Mouse (Mus musculus): ENCODE measurements at regions not wholly inside any gene's neighbourhood (a gene's known extent, or its start where the extent isn't known, plus 50 kb on each side); places are given as distances from the start of the nearest gene placed in this dataset.

DNA sequence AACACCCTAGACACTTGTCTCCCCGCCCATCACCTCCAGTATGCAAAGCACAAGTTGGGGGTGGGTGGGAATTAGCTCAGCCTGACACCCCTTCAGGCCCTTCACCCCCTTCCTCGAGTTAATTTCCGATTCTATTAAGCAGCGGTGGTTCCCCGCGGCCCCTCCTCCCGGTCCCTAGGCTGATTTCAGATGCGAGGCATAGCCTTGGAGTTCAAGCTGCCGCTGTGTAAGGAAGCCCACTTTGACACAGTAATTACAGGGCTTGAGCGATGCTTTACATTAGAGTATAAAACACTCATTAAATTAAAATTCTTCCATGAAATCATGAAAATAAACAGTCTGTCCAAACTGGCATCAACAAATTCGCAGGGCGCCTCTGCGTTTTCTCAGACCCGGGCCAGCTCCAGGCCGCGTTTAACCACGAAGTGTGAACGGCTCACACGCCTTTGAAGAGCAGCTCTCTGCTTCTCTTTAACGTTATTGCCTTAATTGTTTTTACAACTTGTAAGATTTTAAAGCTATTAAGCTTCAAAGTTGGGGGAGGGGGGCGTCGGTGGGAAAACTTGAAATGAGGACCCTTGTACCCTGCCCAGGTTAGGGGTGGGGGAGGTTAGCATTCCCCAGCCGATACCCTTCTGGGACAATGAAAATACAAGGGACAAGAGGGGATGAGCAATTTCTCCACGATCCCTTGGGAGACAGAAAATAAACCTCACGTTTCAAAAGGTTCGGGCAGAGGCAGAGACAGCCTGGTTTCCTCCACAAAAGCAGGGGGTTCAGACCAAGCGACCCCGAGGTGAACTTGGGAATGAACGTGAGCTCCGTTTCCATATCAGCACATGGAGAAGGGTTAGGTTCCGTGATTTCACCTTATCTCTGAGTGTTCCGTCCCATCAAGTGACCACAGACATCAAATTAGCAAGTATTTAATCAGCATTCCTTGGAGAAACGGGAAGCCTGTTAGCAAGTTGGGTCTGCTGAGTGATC lies 114.4 kb downstream of the Dicer1 start:
- Histone ChIP-seq H3K9me3 (ENCODE audit: control insufficient read depth, low read length) (no peaks in the 10 kb centered on the region), H3K36me3 (ENCODE audit: control insufficient read depth, insufficient read depth, low read length) (no peaks in the 10 kb centered on the region), H3K4me1 (ENCODE audit: control insufficient read depth, insufficient read depth, low read length) (peaks cover 10% of the 10 kb centered on the region; the same call in 1 of the 2 replicates), H3K27ac (ENCODE audit: low read depth, low read length) (no peak overlapping the region), H3K9ac (ENCODE audit: low read length) (no peak overlapping the region), H3K27me3 (ENCODE audit: control insufficient read depth, insufficient read depth, low read length) (peaks cover 12% of the 10 kb centered on the region), H3K4me3 (ENCODE audit: low read depth, low read length) (no peak overlapping the region), H3K4me2 (peak overlapping the region; percentile 21; the same call in 1 of the 2 replicates)
- whole genome bisulfite sequencing = 18% methylated on average over 33 of the region's 33 CpGs
- ATAC-seq (ENCODE audit: low FRiP score) (peak; percentile 73), DNase-seq (ENCODE audit: low spot score, missing footprints) (peak; percentile 94)

DNA sequence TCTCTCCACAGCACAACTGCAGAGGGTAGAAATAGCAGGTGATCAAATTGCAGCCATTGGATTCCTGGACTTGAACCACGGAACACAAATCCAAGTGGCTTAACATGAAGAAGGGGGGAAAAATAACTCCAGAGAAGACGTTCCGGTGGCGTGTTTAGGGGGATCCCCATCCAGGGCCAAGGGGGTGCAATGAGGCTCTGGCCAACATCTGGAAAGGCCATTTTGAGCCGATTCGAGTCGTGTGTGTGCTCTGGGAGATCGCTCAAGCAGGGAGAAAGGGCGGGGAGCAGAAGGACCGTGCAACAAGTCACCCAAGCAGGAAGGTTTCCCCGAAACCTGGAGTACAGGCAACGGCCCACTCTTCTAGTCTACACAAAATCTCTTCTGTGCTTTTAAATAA lies 115.3 kb downstream of the Dicer1 start:
- Histone ChIP-seq H3K4me2 (no peak overlapping the region), H3K4me1 (ENCODE audit: control insufficient read depth, insufficient read depth, low read length) (peaks cover 10% of the 10 kb centered on the region; the same call in 1 of the 2 replicates), H3K27me3 (ENCODE audit: control insufficient read depth, insufficient read depth, low read length) (peaks cover 12% of the 10 kb centered on the region), H3K9me3 (ENCODE audit: control insufficient read depth, low read length) (no peaks in the 10 kb centered on the region), H3K27ac (ENCODE audit: low read depth, low read length) (no peak overlapping the region), H3K36me3 (ENCODE audit: control insufficient read depth, insufficient read depth, low read length) (no peaks in the 10 kb centered on the region), H3K4me3 (ENCODE audit: low read depth, low read length) (no peak overlapping the region), H3K9ac (ENCODE audit: low read length) (no peak overlapping the region)
- ATAC-seq (ENCODE audit: low FRiP score) (no peak), DNase-seq (ENCODE audit: low spot score, missing footprints) (peak; percentile 86)
- 51% methylated on average over 12 of the region's 12 CpGs for WGBS

DNA sequence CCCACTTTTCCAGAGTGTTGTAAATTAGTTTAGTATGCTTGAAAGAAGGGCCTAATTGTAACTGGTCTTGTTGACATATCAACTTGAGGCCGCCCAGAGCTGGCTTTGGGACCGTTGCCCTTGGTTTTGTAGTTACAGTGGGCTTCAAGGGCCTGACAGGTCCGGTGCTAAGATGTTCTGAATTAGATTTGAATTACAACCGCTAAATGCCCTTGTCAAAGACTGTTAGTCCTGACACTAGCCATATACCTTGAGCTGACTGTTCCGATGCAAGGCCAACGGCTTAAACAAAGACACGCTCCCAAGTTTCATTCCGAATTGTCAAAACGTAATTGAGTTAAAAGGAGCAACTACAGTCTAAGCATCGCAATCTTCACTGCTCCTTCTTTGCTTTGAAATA lies 116.9 kb downstream of the Dicer1 start:
- Histone ChIP-seq H3K36me3 (ENCODE audit: control insufficient read depth, insufficient read depth, low read length) (no peaks in the 10 kb centered on the region), H3K9ac (ENCODE audit: low read length) (no peak overlapping the region), H3K4me1 (ENCODE audit: control insufficient read depth, insufficient read depth, low read length) (peaks cover 10% of the 10 kb centered on the region; the same call in 1 of the 2 replicates), H3K9me3 (ENCODE audit: control insufficient read depth, low read length) (no peaks in the 10 kb centered on the region), H3K27me3 (ENCODE audit: control insufficient read depth, insufficient read depth, low read length) (peaks cover 12% of the 10 kb centered on the region), H3K4me3 (ENCODE audit: low read depth, low read length) (no peak overlapping the region), H3K4me2 (no peak overlapping the region), H3K27ac (ENCODE audit: low read depth, low read length) (no peak overlapping the region)
- no peak for ATAC-seq (ENCODE audit: low FRiP score)
- DNase-seq (ENCODE audit: low spot score, missing footprints) = no peak
- WGBS = 79% methylated on average over 10 of the region's 10 CpGs

DNA sequence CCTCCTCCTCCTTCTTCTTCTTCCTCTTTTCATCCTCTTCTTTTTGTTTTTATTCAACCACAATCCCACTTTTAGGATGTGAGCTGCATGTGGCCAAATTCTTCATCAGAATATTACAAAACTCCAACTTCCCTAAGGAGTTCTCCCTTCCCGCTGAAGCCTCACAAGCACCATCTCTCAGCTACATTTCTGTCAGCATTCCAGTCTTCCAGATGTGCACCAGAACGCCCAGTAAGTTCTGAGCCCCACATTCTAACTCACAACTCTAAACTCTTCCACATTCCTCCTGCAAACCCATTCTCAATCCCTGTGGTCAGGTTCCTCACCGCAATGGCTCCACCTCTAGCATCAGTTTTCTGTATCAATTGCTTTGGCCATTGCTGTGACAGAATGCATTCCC lies 121.2 kb downstream of the Dicer1 start:
- Histone ChIP-seq H3K9me3 (ENCODE audit: control insufficient read depth, low read length) (no peaks in the 10 kb centered on the region), H3K27ac (ENCODE audit: low read depth, low read length) (no peak overlapping the region), H3K9ac (ENCODE audit: low read length) (no peak overlapping the region), H3K27me3 (ENCODE audit: control insufficient read depth, insufficient read depth, low read length) (no peaks in the 10 kb centered on the region), H3K4me1 (ENCODE audit: control insufficient read depth, insufficient read depth, low read length) (no peaks in the 10 kb centered on the region), H3K4me3 (ENCODE audit: low read depth, low read length) (no peak overlapping the region), H3K36me3 (ENCODE audit: control insufficient read depth, insufficient read depth, low read length) (no peaks in the 10 kb centered on the region), H3K4me2 (no peak overlapping the region)
- WGBS = 94% methylated on average over 3 of the region's 3 CpGs
- ATAC-seq (ENCODE audit: low FRiP score) = no peak
- DNase-seq (ENCODE audit: low spot score, missing footprints) = no peak

DNA sequence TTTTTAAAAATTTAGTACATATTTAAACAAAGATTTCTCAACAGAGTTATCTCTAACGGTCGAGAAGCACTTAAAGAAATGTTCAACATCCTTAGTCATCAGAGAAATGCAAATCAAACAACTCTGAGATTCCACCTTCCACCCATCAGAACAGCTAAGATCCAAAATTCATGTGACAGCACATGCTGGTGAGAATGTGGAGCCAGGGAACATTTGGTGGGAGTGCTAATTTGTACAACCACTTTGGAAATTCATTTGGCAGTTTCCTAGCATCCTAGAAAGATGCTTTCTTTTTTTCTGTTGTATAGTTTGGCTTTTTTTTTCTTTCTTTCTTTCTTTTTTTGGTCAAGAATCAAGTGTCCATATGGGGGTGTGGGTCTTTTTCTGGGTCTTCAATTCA lies 122.3 kb downstream of the Dicer1 start:
- no peaks in the 10 kb centered on the region for H3K9me3 ChIP-seq (ENCODE audit: control insufficient read depth, low read length)
- H3K27ac ChIP-seq (ENCODE audit: low read depth, low read length) = no peak overlapping the region
- ATAC-seq (ENCODE audit: low FRiP score) (no peak), DNase-seq (ENCODE audit: low spot score, missing footprints) (no peak)
- no peak overlapping the region for H3K4me2 ChIP-seq
- no peaks in the 10 kb centered on the region for H3K4me1 ChIP-seq (ENCODE audit: control insufficient read depth, insufficient read depth, low read length)
- no peaks in the 10 kb centered on the region for H3K36me3 ChIP-seq (ENCODE audit: control insufficient read depth, insufficient read depth, low read length)
- no peak overlapping the region for H3K9ac ChIP-seq (ENCODE audit: low read length)
- H3K27me3 ChIP-seq (ENCODE audit: control insufficient read depth, insufficient read depth, low read length) = no peaks in the 10 kb centered on the region
- 84% methylated on average over 2 of the region's 2 CpGs for WGBS
- no peak overlapping the region for H3K4me3 ChIP-seq (ENCODE audit: low read depth, low read length)

DNA sequence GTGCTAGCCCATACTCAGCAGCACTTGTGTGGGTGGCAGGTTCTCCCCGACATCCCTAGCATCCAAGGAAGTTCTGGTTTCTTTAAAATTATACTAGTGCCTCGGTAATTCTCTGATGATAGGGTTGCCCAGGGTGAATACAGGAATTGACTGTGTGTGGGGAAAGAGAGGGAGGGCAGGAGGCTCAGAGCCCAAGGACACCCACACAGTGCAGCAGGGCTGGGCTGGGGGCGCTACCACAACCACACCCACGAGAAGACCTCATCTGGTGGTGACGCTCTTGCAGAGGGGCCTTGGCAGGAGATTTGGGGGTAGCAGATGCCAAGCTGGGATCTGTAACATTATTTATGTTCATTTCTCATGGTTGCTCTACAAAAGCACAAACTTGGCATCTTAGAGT lies 125.7 kb downstream of the Dicer1 start:
- H3K9me3 ChIP-seq (ENCODE audit: control insufficient read depth, low read length) = no peaks in the 10 kb centered on the region
- no peak overlapping the region for H3K27ac ChIP-seq (ENCODE audit: low read depth, low read length)
- ATAC-seq (ENCODE audit: low FRiP score) = no peak
- no peaks in the 10 kb centered on the region for H3K36me3 ChIP-seq (ENCODE audit: control insufficient read depth, insufficient read depth, low read length)
- H3K9ac ChIP-seq (ENCODE audit: low read length) = no peak overlapping the region
- no peak for DNase-seq (ENCODE audit: low spot score, missing footprints)
- no peak overlapping the region for H3K4me3 ChIP-seq (ENCODE audit: low read depth, low read length)
- no peaks in the 10 kb centered on the region for H3K27me3 ChIP-seq (ENCODE audit: control insufficient read depth, insufficient read depth, low read length)
- H3K4me2 ChIP-seq = no peak overlapping the region
- 91% methylated on average over 5 of the region's 5 CpGs for WGBS
- H3K4me1 ChIP-seq (ENCODE audit: control insufficient read depth, insufficient read depth, low read length) = no peaks in the 10 kb centered on the region

DNA sequence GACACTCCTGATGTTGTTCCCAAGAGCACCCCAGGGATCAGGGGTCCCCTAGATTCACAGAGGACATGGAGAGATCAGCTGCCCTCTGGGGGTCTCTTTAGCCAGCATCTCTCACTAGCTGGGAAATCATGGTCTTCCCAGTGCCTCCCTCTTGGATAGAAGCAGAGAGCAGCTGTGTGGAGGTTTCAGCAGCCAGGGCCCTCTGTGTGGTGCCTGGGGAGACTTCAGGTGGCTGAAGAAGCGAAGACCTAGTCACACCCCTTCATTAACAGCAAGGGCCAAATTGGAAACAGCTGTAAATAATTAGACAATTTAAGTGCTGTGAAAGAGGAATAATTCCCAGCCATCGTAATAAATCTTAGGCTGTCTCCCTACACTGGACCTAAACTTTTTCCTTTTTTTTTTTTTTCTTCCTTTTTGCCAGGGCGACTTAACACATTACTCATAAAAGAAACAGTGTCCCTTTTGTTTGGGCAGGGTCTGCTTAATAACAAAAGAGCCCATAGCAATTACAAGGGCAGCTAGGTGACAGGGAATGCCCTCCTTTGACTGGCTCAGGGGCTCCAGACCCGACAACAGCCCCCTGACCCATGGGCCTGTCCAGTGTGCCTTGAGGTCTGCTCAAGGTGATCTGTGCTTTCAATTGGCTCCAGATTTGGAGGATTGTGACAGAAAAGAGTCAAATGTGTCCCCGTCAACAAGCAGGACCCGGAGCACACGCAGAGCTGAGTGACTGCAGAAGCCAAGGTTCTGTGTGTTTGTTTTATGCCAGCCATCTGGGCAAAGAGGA lies 127.7 kb downstream of the Dicer1 start:
- DNase-seq (ENCODE audit: low spot score, missing footprints) (no peak), ATAC-seq (ENCODE audit: low FRiP score) (no peak)
- Histone ChIP-seq H3K27ac (ENCODE audit: low read depth, low read length) (no peak overlapping the region), H3K9ac (ENCODE audit: low read length) (no peak overlapping the region), H3K9me3 (ENCODE audit: control insufficient read depth, low read length) (no peaks in the 10 kb centered on the region), H3K4me2 (no peak overlapping the region), H3K4me3 (ENCODE audit: low read depth, low read length) (no peak overlapping the region), H3K27me3 (ENCODE audit: control insufficient read depth, insufficient read depth, low read length) (no peaks in the 10 kb centered on the region), H3K4me1 (ENCODE audit: control insufficient read depth, insufficient read depth, low read length) (no peaks in the 10 kb centered on the region), H3K36me3 (ENCODE audit: control insufficient read depth, insufficient read depth, low read length) (no peaks in the 10 kb centered on the region)
- WGBS = 80% methylated on average over 7 of the region's 7 CpGs

DNA sequence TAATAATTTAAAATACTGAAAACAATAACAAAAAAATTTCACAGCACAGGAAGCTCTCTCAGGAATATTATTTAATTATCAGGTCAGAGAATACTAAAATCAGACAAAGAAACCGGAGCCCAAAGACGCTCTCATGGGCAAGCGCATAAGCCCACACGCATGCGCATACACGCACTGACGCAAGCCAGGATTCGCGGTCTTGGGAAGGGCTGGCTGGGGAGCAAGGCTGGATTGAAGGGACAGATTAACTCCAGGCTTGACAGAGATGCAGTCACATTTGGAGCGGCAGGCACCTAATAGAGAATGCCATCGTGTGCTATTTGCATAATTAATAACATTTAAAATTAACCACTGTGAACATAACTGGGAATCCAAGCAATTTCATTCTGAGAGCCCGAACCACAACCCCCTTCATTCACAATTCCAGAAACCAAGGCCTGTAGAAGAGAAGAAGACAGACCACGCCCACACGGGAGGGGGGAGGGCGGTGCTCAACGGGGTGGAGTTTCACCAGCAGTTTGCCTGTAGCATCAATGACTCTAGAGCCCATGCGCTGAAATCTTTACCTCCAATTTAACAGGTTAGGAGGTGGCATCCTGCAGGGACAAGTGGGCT lies 134.5 kb downstream of the Dicer1 start:
- peak overlapping the region; percentile 32 for H3K4me2 ChIP-seq
- peak; percentile 98 for DNase-seq (ENCODE audit: low spot score, missing footprints)
- no peaks in the 10 kb centered on the region for H3K9me3 ChIP-seq (ENCODE audit: control insufficient read depth, low read length)
- peak overlapping the region; percentile 13; the same call in 1 of the 2 replicates for H3K9ac ChIP-seq (ENCODE audit: low read length)
- H3K4me1 ChIP-seq (ENCODE audit: control insufficient read depth, insufficient read depth, low read length) = no peaks in the 10 kb centered on the region
- H3K36me3 ChIP-seq (ENCODE audit: control insufficient read depth, insufficient read depth, low read length) = no peaks in the 10 kb centered on the region
- peak; percentile 93 for ATAC-seq (ENCODE audit: low FRiP score)
- WGBS = 4% methylated on average over 17 of the region's 17 CpGs
- peak overlapping the region; percentile 2; the same call in 1 of the 2 replicates for H3K4me3 ChIP-seq (ENCODE audit: low read depth, low read length)
- H3K27ac ChIP-seq (ENCODE audit: low read depth, low read length) = no peak overlapping the region
- no peaks in the 10 kb centered on the region for H3K27me3 ChIP-seq (ENCODE audit: control insufficient read depth, insufficient read depth, low read length)

Data from midbrain, embryonic 11.5 days (tissue).